ENCODE assay signal across 21 mouse cellular contexts in genomic region chr3:127059671-127060070, GRCm38 (mm10).
DNase-seq lines count a peak whose midpoint lies in the region; TF ChIP-seq lines count a peak whose summit lies in the region.
"Had no signal": no experiment of that assay in that cellular context is flagged by ENCODE, and none has a peak within 500 bp of the region (broad histone marks: within the 10 kb centered on the region; RNA-seq: fewer than 3 reads in every experiment).

No protein-coding gene starts in this region.

- no peaks in the 10 kb centered on the region for H3K27me3 ChIP-seq in limb, embryonic 10.5 days (ENCODE audit: low read depth, poor library complexity, severe bottlenecking)
- H3K27me3 ChIP-seq: embryonic facial prominence, embryonic 13.5 days; embryonic facial prominence, embryonic 15.5 days; forebrain, embryonic 13.5 days; forebrain, embryonic 15.5 days had no signal

- no peaks in the 10 kb centered on the region for H3K36me3 ChIP-seq in limb, embryonic 10.5 days
- H3K36me3 ChIP-seq: embryonic facial prominence, embryonic 13.5 days; embryonic facial prominence, embryonic 15.5 days; forebrain, embryonic 10.5 days; forebrain, embryonic 15.5 days had no signal

- no peak for DNase-seq in left cerebral cortex, adult 2 months (ENCODE audit: extremely low spot score in 1 of 2, low spot score in 2 of 2)
- no peak for DNase-seq in left cerebral cortex, postnatal 14 days (ENCODE audit: low spot score in 2 of 2)
- peak; percentile 63 for DNase-seq in brain, adult 2 months (ENCODE audit: low read depth, low spot score)
- DNase-seq in limb, embryonic 10.5 days (ENCODE audit: low spot score), result no peak
- DNase-seq: adrenal gland, adult 2 months; adrenal gland, postnatal 10 days; adrenal gland, postnatal 25 days; cerebellum, adult 11-12 months; cerebellum, adult 2 months; cerebellum, adult 9-10 months; cerebellum, postnatal 10 days; cerebellum, postnatal 25 days; embryo, embryonic 11 days; forebrain, postnatal 0 days had no signal

- no peak for TF ChIP-seq POLR2A in cortical plate, adult 2 months (IDR thresholded peaks at IDR 0.05; ENCODE audit: extremely low read depth, insufficient read depth, low read length)

- peak overlapping the region; percentile 72; the same call in 1 of the 2 replicates for H3K27ac ChIP-seq in left cerebral cortex, adult 2 months
- H3K27ac ChIP-seq in cortical plate, adult 2 months (ENCODE audit: insufficient read depth, low read length), result peak overlapping the region; percentile 56; the same call in 1 of the 2 replicates
- H3K27ac ChIP-seq in limb, embryonic 10.5 days, result no peak overlapping the region
- H3K27ac ChIP-seq: embryonic facial prominence, embryonic 13.5 days; embryonic facial prominence, embryonic 15.5 days; forebrain, embryonic 10.5 days; forebrain, embryonic 13.5 days; forebrain, embryonic 15.5 days had no signal

- TF ChIP-seq CTCF in left cerebral cortex, adult 2 months (IDR thresholded peaks at IDR 0.05), result no peak
- no peak for TF ChIP-seq CTCF in cortical plate, adult 2 months (IDR thresholded peaks at IDR 0.05; ENCODE audit: extremely low read depth, insufficient read depth, low read length)

- intact Hi-C loops in left cerebral cortex, adult 2 months (cut with DNase I), result no loop called here
- intact Hi-C loops in left cerebral cortex, postnatal 14 days (cut with DNase I), result no loop called here

- H3K4me3 ChIP-seq in left cerebral cortex, adult 2 months, result no peak overlapping the region
- H3K4me3 ChIP-seq in cortical plate, adult 2 months (ENCODE audit: insufficient read depth, low read length), result no peak overlapping the region
- no peak overlapping the region for H3K4me3 ChIP-seq in limb, embryonic 10.5 days
- H3K4me3 ChIP-seq: embryonic facial prominence, embryonic 13.5 days; embryonic facial prominence, embryonic 15.5 days; erythroblast, embryonic 14.5 days; forebrain, embryonic 10.5 days; forebrain, embryonic 13.5 days; forebrain, embryonic 15.5 days had no signal

- peaks cover 10% of the 10 kb centered on the region for H3K4me1 ChIP-seq in cortical plate, adult 2 months (ENCODE audit: control insufficient read depth, insufficient read depth, low read length)
- H3K4me1 ChIP-seq in limb, embryonic 10.5 days, result no peaks in the 10 kb centered on the region
- H3K4me1 ChIP-seq: embryonic facial prominence, embryonic 13.5 days; embryonic facial prominence, embryonic 15.5 days; forebrain, embryonic 10.5 days; forebrain, embryonic 13.5 days; forebrain, embryonic 15.5 days had no signal

- H3K9me3 ChIP-seq in limb, embryonic 10.5 days (replicated peaks), result no peaks in the 10 kb centered on the region
- H3K9me3 ChIP-seq: embryonic facial prominence, embryonic 13.5 days; embryonic facial prominence, embryonic 15.5 days; forebrain, embryonic 10.5 days; forebrain, embryonic 13.5 days; forebrain, embryonic 15.5 days had no signal

- WGBS in limb, embryonic 10.5 days, result 90% methylated on average over 4 of the region's 4 CpGs
